Mouse (Mus musculus) cerebellum, adult (tissue): ENCODE data around the gene Atxn7l3b.
"Not testable (repeated sequence)": the region's sequence is repeated elsewhere in the genome, so short reads cannot be mapped to it uniquely, and the experiment has no call there.

Source experiments
- ATAC-seq: cut with Nextera tagmentation; 2 replicates; pipeline ENCODE4 v1.9.2; 2017; ENCODE audit warnings: mild to moderate bottlenecking, moderate library complexity, mixed read lengths; ENCODE audit not compliant: insufficient number of reproducible peaks, low FRiP score, low TSS enrichment

Gene Atxn7l3b

DNA sequence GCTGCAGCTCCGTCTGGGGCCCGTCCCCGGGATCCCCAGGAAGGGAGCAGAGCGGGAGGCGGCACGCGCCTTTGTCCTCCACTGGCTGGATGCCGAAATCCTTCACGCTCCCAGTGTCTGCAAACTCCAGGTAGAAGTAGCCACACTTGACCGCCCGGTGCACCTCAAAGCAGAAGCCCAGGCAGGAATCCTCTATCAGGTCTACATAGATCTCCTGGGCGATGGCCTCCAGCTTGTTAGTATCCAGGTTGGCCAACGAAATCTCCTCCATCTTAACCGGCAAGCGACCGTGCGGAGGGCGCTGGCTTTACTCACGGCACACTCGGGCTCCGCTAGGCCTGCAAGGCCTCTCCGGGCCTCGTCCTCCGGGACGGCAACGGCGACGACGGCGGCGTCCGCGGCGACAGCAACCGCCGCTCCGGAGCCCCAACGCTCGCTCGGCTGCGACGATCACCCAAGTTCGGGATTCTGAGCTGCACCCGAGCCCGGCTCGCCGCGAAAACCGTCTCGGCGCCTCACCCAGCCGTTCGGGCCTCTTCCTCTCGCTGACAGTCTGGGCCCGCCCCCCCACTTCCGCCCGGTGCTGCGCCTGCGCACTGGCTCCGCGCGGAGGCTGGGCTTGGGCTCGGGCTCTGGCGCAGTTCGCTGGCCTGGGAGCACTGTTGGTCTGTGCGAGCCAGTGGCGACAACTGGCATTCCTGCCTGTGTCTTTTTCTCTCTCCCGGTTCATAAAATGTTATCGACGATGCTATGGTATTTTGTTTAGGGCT is at the start of gene Atxn7l3b:
Gene Atxn7l3b, minus strand, starts transcription at position 550 of the 770 bp plus-strand sequence.
- ATAC-seq = peak; percentile 97

DNA sequence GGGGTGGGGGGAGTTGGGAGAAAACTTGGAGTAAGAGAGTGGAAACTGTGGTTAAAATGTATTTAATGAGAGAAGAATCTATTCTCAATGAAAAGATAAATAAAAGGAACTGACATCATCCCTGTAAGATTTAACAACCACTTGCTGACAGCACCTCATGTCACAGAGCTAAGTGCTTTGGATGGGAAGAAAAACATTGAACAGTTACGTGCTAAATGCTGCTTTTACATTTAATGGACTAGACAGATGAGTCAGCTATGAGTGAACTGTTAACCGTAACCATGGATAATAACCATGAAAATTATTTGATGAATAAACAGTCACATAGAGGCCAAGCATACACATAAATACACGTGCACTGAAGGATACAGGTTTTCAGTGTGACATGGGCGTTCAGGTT is 48.8 kb upstream of the Atxn7l3b start:
- ATAC-seq = no peak

DNA sequence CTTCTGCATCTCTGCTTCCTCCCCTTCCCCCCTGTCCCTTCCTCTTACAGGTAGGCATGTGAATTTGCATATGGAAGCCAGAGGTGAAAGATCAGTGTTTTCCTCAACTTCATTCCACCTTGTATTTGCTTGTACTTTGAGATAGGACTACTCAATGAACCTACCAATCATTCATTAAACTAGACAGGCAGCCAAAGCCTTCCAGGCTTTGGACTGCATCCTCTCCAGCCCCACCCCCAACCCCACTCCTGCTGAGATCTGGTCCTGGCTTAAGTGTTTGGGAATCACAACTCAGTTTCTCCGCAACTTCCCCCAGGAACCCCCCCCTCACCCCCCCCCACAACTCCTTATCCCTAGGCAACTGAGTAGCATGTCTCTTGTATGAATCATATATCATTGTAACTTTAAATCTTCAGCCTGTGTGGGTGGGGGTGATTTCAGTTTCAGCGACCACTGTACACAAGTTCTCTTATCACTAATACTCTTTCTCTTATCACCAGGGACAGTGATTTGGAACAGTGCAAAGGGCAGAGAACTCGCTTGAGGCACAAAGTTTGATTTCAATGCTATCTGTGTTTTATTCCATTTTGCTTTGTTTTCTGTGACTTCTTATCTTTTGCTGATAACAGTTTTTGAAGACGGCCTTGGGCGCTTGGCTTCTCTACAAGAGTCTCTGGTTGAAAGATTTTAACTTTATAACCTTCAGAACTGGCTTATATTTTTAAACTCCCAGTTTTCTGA is 44.7 kb upstream of the Atxn7l3b start:
- no peak for ATAC-seq

DNA sequence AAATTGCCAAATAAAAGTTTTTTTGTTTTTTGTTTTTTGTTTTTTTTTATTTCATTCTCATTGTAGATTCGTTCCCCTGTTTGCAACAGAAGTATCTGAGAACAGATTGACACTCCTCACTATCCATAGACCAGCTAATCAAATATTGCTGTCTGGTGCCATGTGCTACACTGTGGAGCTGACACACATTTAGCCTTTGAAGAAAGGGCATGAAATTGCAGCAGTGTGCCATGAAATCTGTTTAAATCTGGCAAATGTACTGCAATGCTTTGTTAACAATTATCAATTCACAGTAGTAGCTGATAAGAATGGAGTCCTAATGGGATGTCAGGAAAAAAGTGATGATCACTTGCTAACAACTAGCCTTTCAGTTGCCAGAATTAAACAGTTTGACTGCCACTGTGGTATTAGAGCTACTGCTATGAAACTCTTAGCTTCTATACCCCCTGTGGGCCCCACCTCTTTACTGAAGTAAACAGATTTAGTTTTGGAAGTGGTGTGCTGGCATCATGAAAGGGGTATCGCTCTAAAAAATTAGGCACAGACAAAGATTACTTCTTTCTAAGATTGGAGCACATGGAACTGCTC is 41.3 kb upstream of the Atxn7l3b start:
- ATAC-seq = no peak

GRCm38 (mm10) chr10:112967578-112967977 is 38.8 kb upstream of the Atxn7l3b start:
- ATAC-seq = no peak

- not testable (repeated sequence) for ATAC-seq
Observed at GRCm38 (mm10) chr10:112962216-112962615, 33.4 kb upstream of the Atxn7l3b start.

DNA sequence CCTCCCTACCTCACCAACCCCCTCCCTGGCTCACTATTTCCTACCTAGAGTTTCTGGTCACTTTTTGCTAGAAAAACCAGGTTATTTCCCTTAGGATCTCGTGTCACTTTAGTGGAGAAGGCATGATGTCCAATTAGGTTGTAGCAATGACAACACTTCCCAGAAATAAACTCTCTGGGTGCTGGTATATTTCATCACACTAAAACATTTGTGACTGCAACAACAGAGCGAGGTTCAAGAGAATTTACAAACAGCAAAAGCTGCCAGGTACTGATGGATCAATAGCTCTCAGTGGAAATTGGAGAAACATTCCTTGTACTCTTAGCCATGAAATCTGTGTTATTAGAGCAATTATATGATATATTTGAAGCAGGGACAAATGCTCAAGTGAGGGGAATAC is 25.3 kb upstream of the Atxn7l3b start:
- ATAC-seq = no peak

DNA sequence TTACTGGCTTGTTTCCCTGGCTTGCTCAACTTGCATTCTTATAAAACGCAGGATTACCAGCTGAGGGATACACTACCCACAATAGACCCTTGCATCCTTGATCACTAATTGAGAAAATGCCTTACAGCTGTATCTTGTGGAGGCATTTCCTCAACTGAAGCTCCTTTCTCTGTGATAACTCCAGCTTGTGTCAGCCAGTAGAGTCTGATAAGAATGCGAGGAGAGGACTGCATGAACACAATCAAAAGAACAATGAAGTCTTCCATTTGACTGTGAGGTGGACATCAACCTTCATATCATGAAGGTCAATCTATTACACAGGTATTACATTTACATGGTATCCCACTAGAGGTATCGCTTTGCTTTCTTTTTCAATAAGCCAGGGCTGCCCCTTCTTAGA is 19.7 kb upstream of the Atxn7l3b start:
- no peak for ATAC-seq

DNA sequence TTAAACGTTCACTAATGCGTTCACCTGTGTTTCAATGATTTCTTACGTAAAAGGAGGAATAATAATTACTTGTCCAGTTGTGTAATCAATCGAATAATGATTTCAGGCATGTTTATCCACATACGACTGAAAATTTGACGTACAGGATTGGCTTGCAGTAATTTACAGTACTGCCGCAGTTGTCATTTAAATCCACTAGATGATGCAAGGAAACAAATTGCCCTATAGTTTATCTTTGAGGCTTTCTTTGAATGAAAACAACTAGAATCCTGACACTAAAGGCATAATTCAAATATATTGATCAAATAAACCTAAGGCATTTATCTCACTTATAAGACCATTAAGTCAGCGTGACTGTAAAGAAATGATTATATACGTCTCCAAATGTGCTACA is 418 bp upstream of the Atxn7l3b start:
- no peak; the same call in 1 of the 2 replicates for ATAC-seq

- no peak for ATAC-seq
Observed at GRCm38 (mm10) chr10:112926961-112927360, 1.8 kb downstream of the Atxn7l3b start.

DNA sequence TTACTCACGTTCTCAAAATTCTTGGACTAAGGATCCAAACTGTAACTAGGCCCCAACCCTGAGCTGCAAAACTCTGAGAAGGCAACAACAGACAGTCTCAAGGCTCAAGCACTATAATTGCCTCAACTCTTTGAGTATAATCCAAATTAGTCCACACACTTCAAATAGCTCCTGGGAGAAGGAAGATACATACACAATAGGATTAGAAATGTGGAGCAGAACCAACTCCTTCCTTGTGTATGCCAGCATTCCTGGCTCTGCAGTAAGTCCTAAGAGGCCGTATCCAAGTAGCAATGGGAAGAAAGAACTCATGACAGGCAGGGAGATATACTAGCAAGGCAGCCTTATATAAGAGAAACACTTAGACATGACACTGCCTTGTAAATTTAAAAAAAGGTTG is 2.5 kb downstream of the Atxn7l3b start:
- no peak for ATAC-seq

DNA sequence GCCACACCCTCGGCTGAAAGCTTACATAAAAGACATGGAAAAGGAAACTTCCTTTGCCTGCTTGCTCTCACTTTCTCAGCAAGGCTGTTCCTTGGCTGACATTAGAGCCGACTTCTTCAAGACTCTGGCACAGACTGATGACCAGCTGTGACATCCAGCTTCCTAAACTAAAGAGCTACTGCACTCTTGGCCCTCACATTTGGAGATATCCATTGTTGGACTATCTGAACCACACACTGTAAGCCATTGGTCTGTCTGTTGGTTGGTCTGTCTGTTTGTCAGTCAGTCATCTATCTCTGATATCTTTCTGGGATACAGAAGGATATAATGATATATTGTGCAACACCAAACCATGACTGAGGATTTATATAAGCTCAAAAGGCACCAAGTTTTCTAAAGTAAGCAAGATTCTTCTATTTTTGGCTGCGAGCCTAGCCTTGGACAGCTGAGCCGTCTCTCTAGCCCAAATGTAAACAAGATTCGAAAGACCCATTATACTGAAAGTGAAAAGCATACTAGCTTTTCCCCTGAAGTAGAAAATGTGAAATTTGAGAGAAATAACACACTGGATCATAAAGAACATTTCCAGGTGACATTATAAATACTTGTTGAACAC is 12.1 kb downstream of the Atxn7l3b start:
- ATAC-seq = no peak

GRCm38 (mm10) chr10:112900243-112900642 is 28.6 kb downstream of the Atxn7l3b start:
- no peak for ATAC-seq

- no peak for ATAC-seq
Observed at GRCm38 (mm10) chr10:112899796-112900195, 29.0 kb downstream of the Atxn7l3b start.

- ATAC-seq = no peak
Observed at GRCm38 (mm10) chr10:112896636-112897035, 32.2 kb downstream of the Atxn7l3b start.

DNA sequence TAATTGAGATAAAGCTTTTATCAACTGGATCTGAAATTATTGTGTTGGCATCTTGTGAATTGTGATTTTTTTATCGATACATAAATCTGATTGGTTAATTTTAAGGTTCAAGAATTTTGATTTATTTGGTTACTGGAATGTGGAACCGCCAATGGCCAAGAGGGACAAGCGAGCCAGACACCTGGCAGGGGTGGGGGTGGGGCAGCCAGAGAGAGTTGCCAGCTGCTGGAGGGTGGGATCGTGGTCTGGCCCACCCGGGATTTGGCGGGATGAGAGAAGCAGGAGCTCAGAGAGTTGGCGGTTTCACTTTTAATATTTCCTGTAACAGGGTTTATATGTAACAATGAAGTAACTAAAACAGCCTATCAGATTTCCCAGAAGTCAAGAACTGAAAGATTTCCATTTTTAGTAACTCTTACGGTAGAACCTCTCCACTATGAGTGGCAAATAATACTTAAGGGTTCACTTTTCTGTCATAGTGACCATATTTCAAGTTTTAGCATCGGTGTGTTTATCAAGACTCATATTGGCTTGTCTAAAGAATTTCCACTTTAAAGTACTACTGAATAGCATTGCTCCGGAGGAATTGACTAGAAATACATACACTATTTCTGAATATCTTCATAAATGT is 35.1 kb downstream of the Atxn7l3b start:
- ATAC-seq = no peak

DNA sequence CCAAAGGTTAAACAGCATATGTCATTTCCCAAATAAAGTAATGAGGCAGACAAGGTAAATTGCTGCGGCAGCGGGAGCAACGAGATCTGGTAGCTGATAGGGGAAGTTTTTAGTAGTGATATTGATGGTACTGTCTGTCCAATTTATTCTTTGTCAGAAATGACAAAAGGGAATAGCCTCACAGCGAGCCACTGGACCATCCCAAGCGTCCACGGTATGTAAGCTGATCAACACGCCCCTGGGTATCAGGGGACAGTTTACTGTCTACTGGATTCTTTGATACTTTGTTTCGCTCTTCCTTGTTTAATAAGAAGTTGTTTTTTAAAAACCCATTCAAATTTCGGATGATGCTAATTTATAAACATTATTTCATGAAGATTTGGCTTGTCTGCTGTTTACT is 44.7 kb downstream of the Atxn7l3b start:
- no peak for ATAC-seq

DNA sequence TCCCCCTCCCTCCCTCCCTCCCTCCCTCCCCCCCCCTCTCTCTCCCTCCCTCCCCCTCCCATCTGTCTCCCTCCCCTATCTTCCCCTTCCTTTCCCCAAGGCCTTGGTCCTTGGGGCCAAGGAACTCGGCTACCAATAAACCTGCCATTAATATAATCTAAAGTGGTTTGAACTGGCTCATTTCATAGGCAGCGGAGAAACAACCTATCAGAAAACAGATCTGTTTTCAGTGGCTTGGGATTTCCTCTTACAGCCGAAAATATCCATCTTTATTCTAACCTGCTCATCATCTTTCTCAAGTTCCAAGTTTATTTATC is 45.2 kb downstream of the Atxn7l3b start:
- ATAC-seq = no peak

- no peak for ATAC-seq
Observed at GRCm38 (mm10) chr10:112882789-112883687, 45.8 kb downstream of the Atxn7l3b start.

GRCm38 (mm10) chr10:112882149-112882548 is 46.7 kb downstream of the Atxn7l3b start:
- no peak for ATAC-seq
